Mouse (Mus musculus): ENCODE measurements around the gene Eif4h. TPM values are rescaled to one million over a fixed set of nuclear protein-coding genes. Genes with fewer than 3 reads are reported as not detected.

The Eif4h gene
- polyA plus RNA-seq, 1 experiment from 2014 or later = 329 TPM

DNA sequence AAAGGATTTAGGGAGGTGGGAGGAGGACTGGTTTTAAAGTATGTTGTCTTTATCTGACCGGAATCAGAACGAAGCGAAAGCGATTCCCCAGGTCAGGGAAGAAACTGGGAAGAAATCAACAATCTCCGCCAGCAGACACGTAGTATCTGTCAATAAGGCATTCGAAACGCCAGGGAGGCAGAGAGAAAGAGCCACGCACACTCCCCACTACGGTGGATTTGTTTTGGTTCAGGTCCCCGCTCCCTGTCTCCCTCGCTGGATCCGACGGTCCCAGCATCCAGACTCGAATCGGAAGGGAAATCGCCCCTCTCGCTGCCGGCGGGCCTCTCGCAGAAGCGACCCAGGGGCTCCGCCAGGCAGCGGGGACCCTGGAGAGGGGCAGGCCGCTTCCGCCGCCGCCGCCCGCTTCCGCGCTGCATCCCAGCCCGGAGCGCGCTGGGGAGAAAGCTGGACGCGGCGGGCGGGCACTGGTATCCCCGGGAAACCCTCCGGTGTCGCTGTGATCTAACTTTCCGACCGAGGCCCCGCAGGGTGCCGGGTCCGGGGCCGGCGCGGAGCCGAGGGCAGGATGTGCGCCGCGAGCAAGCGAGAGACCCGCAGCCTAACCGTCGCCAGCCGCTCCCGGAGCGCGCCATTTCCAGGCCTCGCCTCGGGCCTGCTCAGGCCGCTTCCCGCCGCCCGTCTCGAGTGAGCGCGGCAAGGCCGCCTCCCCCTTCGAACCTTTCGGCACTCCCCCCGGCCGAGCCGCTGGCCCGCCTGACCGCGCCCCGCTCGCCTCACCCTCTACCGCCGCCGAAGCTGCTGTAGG is 625 bp downstream of the Eif4h start:
- Histone ChIP-seq H3K27me3 (ENCODE audit: control insufficient read depth, insufficient read depth, low read length) (no peaks in the 10 kb centered on the region), H3K36me3 (replicated peaks; ENCODE audit: control insufficient read depth, insufficient read depth) (peaks cover 26% of the 10 kb centered on the region), H3K4me3 (replicated peaks; ENCODE audit: low read length) (peak overlapping the region; percentile 99), H3K4me1 (replicated peaks; ENCODE audit: control insufficient read depth, insufficient read depth, low read length) (peaks cover 15% of the 10 kb centered on the region), H3K9ac (peak overlapping the region; percentile 99), H3K9me3 (ENCODE audit: control insufficient read depth, low read length) (no peaks in the 10 kb centered on the region), H3K27ac (peak overlapping the region; percentile 85), H3K4me2 (replicated peaks) (peak overlapping the region; percentile 89)
- ATAC-seq (ENCODE audit: low FRiP score) (peak; percentile 83), DNase-seq (ENCODE audit: low spot score) (no peak)
- WGBS = under 1% methylated on average over 80 of the region's 85 CpGs

DNA sequence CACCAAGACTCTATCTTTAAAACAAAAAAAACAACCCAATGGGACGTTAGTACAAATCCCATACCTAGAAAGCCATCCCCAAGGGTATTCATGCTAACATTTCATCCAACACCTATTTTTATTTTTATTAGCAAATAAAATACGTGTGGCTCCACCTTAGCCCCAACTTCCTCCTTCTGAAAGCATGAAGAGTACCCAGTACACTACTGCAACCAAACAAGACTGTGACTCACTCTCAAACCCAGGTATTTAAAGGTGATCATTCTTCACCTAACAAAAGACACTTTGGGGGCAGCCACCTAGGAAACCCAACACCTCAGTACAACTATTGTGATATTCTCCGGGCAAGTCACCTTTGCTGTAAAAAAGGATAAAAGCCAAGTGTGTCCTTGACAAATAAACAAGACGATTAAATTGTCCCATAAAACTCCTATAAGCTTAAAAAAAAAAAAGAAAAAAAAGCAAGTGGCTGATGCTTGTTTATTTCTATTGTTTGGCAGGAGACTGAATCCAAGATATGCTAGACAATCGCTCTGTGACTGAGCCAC is 1.4 kb downstream of the Eif4h start:
- ATAC-seq (ENCODE audit: low FRiP score) (no peak), DNase-seq (ENCODE audit: low spot score) (no peak)
- Histone ChIP-seq H3K9me3 (ENCODE audit: control insufficient read depth, low read length) (no peaks in the 10 kb centered on the region), H3K4me2 (replicated peaks) (peak overlapping the region; percentile 89), H3K36me3 (replicated peaks; ENCODE audit: control insufficient read depth, insufficient read depth) (peaks cover 26% of the 10 kb centered on the region), H3K4me1 (replicated peaks; ENCODE audit: control insufficient read depth, insufficient read depth, low read length) (peaks cover 18% of the 10 kb centered on the region), H3K9ac (peak overlapping the region; percentile 99), H3K27ac (peak overlapping the region; percentile 85), H3K4me3 (replicated peaks; ENCODE audit: low read length) (peak overlapping the region; percentile 99), H3K27me3 (ENCODE audit: control insufficient read depth, insufficient read depth, low read length) (no peaks in the 10 kb centered on the region)
- 38% methylated on average over 5 of the region's 5 CpGs for WGBS

- Histone ChIP-seq H3K4me3 (replicated peaks; ENCODE audit: low read length) (no peak overlapping the region), H3K9me3 (ENCODE audit: control insufficient read depth, low read length) (no peaks in the 10 kb centered on the region), H3K36me3 (replicated peaks; ENCODE audit: control insufficient read depth, insufficient read depth) (peaks cover 46% of the 10 kb centered on the region), H3K4me1 (replicated peaks; ENCODE audit: control insufficient read depth, insufficient read depth, low read length) (peaks cover 14% of the 10 kb centered on the region), H3K9ac (no peak overlapping the region), H3K4me2 (replicated peaks) (no peak overlapping the region), H3K27me3 (ENCODE audit: control insufficient read depth, insufficient read depth, low read length) (no peaks in the 10 kb centered on the region), H3K27ac (no peak overlapping the region)
- DNase-seq (ENCODE audit: low spot score) = no peak
- 65% methylated on average over 2 of the region's 2 CpGs for WGBS
- ATAC-seq (ENCODE audit: low FRiP score) = no peak
These were observed 6.4 kb downstream of the Eif4h start for GRCm38 (mm10) chr5:134632841-134633240.

- H3K4me1 ChIP-seq (replicated peaks; ENCODE audit: control insufficient read depth, insufficient read depth, low read length) = peaks cover 5% of the 10 kb centered on the region; the same call in 1 of the 2 replicates
- no peak overlapping the region for H3K4me2 ChIP-seq (replicated peaks)
- no peaks in the 10 kb centered on the region for H3K27me3 ChIP-seq (ENCODE audit: control insufficient read depth, insufficient read depth, low read length)
- H3K36me3 ChIP-seq (replicated peaks; ENCODE audit: control insufficient read depth, insufficient read depth) = peaks cover 55% of the 10 kb centered on the region
- DNase-seq (ENCODE audit: low spot score) (no peak), ATAC-seq (ENCODE audit: low FRiP score) (no peak)
- H3K9ac ChIP-seq = no peak overlapping the region
- no peak overlapping the region for H3K27ac ChIP-seq
- no peaks in the 10 kb centered on the region for H3K9me3 ChIP-seq (ENCODE audit: control insufficient read depth, low read length)
- no peak overlapping the region for H3K4me3 ChIP-seq (replicated peaks; ENCODE audit: low read length)
These were observed 8.5 kb downstream of the Eif4h start for GRCm38 (mm10) chr5:134630835-134631234.

DNA sequence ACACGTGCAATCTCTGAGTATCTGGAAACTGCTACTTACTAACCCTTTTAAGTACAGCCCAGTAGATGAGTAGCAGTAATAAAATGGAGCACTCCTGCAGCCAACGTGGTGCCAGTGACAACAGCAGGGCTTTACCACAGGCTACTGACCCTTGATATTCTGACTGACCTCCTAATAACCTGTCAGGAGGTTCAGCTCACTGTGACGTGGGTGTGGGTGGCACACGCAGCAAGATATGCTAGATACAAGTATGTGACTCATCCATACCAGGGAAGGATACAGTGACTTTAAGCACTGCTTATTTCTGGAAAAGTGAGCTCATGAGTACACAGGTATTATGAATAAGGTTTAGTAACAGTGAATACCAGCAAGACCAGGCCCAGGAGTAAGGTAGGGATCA is 9.8 kb downstream of the Eif4h start:
- DNase-seq (ENCODE audit: low spot score) (no peak), ATAC-seq (ENCODE audit: low FRiP score) (no peak)
- Histone ChIP-seq H3K4me2 (replicated peaks) (no peak overlapping the region), H3K36me3 (replicated peaks; ENCODE audit: control insufficient read depth, insufficient read depth) (peaks cover 59% of the 10 kb centered on the region), H3K4me3 (replicated peaks; ENCODE audit: low read length) (no peak overlapping the region), H3K4me1 (replicated peaks; ENCODE audit: control insufficient read depth, insufficient read depth, low read length) (peaks cover 5% of the 10 kb centered on the region; the same call in 1 of the 2 replicates), H3K27ac (no peak overlapping the region), H3K9me3 (ENCODE audit: control insufficient read depth, low read length) (no peaks in the 10 kb centered on the region), H3K27me3 (ENCODE audit: control insufficient read depth, insufficient read depth, low read length) (no peaks in the 10 kb centered on the region), H3K9ac (no peak overlapping the region)
- 89% methylated on average over 4 of the region's 4 CpGs for WGBS

GRCm38 (mm10) chr5:134622069-134622468 is 17.2 kb downstream of the Eif4h start:
- Histone ChIP-seq H3K27ac (no peak overlapping the region), H3K27me3 (ENCODE audit: control insufficient read depth, insufficient read depth, low read length) (no peaks in the 10 kb centered on the region), H3K9me3 (ENCODE audit: control insufficient read depth, low read length) (no peaks in the 10 kb centered on the region), H3K36me3 (replicated peaks; ENCODE audit: control insufficient read depth, insufficient read depth) (peaks cover 96% of the 10 kb centered on the region), H3K4me2 (replicated peaks) (no peak overlapping the region), H3K9ac (no peak overlapping the region), H3K4me3 (replicated peaks; ENCODE audit: low read length) (no peak overlapping the region), H3K4me1 (replicated peaks; ENCODE audit: control insufficient read depth, insufficient read depth, low read length) (no peaks in the 10 kb centered on the region)
- ATAC-seq (ENCODE audit: low FRiP score) = no peak
- WGBS = 60% methylated on average over 2 of the region's 2 CpGs
- peak; percentile 58 for DNase-seq (ENCODE audit: low spot score)

DNA sequence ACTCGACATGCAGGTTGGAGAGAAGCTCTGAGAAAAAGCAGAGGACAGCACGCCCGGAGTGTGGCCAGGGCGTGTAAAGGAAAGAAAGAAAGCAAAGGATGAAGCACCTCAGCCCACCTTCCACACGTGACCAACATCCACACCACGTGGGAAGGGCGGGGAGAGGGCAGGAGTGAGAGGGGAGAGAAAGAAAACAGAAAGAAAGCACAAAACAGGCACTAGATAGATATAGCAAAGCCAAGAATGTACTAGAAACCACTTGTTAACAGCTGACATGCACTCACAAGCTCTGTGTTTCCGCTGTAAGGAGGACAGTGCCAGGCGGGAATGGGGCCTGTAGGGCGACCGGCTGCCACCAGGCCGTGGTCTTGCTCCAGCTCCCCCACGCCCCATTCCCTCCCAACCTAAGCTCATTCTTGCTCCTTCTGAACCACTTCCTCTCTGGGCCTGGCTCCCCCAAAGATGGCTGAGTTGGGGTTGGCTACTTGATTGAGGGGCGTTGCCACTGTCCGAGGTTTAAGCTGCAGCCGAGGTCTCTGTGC is 18.1 kb downstream of the Eif4h start:
- 92% methylated on average over 16 of the region's 16 CpGs for WGBS
- no peaks in the 10 kb centered on the region for H3K4me1 ChIP-seq (replicated peaks; ENCODE audit: control insufficient read depth, insufficient read depth, low read length)
- no peaks in the 10 kb centered on the region for H3K27me3 ChIP-seq (ENCODE audit: control insufficient read depth, insufficient read depth, low read length)

GRCm38 (mm10) chr5:134620457-134620856 is 18.8 kb downstream of the Eif4h start:
- WGBS = 94% methylated on average over 9 of the region's 9 CpGs
- Histone ChIP-seq H3K27me3 (ENCODE audit: control insufficient read depth, insufficient read depth, low read length) (no peaks in the 10 kb centered on the region), H3K9me3 (ENCODE audit: control insufficient read depth, low read length) (no peaks in the 10 kb centered on the region), H3K9ac (no peak overlapping the region), H3K36me3 (replicated peaks; ENCODE audit: control insufficient read depth, insufficient read depth) (peaks cover 86% of the 10 kb centered on the region), H3K4me3 (replicated peaks; ENCODE audit: low read length) (no peak overlapping the region), H3K4me2 (replicated peaks) (no peak overlapping the region), H3K27ac (no peak overlapping the region), H3K4me1 (replicated peaks; ENCODE audit: control insufficient read depth, insufficient read depth, low read length) (no peaks in the 10 kb centered on the region)
- ATAC-seq (ENCODE audit: low FRiP score) = no peak
- no peak for DNase-seq (ENCODE audit: low spot score)

More for the DNA sequence above, 18.1 kb downstream of the Eif4h start:
- Histone ChIP-seq H3K36me3 (replicated peaks; ENCODE audit: control insufficient read depth, insufficient read depth) (peaks cover 91% of the 10 kb centered on the region), H3K9me3 (ENCODE audit: control insufficient read depth, low read length) (no peaks in the 10 kb centered on the region), H3K27ac (no peak overlapping the region), H3K4me2 (replicated peaks) (no peak overlapping the region), H3K4me3 (replicated peaks; ENCODE audit: low read length) (no peak overlapping the region), H3K9ac (no peak overlapping the region)
- ATAC-seq (ENCODE audit: low FRiP score) (no peak), DNase-seq (ENCODE audit: low spot score) (no peak)

DNA sequence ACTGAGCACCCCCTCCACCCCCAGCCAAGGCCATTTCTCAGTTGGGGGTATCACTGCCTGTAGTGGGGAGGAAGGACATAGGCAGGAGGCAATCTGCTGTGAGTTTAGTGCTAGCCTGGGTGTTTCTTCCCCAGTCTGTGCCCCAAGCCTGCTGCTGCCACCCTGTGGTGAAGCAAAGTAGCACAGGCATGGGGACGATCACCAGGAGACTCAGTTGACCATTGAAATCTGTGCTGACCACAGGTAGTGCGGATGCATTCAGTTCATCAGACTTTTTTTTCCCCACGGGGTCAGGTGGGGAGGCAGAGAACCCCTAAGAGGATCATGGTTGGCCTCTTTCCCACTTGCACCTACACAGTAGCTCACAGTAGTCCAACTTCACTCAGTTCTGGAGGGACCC is 22.2 kb downstream of the Eif4h start:
- H3K9me3 ChIP-seq (ENCODE audit: control insufficient read depth, low read length) = no peaks in the 10 kb centered on the region
- 62% methylated on average over 3 of the region's 3 CpGs for WGBS
- peaks cover 66% of the 10 kb centered on the region for H3K36me3 ChIP-seq (replicated peaks; ENCODE audit: control insufficient read depth, insufficient read depth)
- ATAC-seq (ENCODE audit: low FRiP score) (no peak), DNase-seq (ENCODE audit: low spot score) (no peak)
- H3K27me3 ChIP-seq (ENCODE audit: control insufficient read depth, insufficient read depth, low read length) = no peaks in the 10 kb centered on the region
- H3K4me2 ChIP-seq (replicated peaks) = no peak overlapping the region
- H3K27ac ChIP-seq = no peak overlapping the region
- H3K9ac ChIP-seq = no peak overlapping the region
- no peak overlapping the region for H3K4me3 ChIP-seq (replicated peaks; ENCODE audit: low read length)
- no peaks in the 10 kb centered on the region for H3K4me1 ChIP-seq (replicated peaks; ENCODE audit: control insufficient read depth, insufficient read depth, low read length)
